Mouse (Mus musculus) cerebellum, postnatal 36 days (tissue): ENCODE results near the gene Enpp6.

ENCODE experiments used
- DNase-seq, 2 experiments: peaks; one replicate each; pipeline ENCODE4 v3.0.0; 2021 to 2022; ENCODE audit warnings: mixed read lengths in 2 of 2

Enpp6 gene

GRCm38 (mm10) chr8:46986386-46987140 lies at the start of gene Enpp6:
Enpp6 (plus strand) TSS chr8:46986887.
- DNase-seq, result no peak

- DNase-seq, result no peak
Observed at GRCm38 (mm10) chr8:46938218-46938617, 48.5 kb upstream of the Enpp6 start.

DNA sequence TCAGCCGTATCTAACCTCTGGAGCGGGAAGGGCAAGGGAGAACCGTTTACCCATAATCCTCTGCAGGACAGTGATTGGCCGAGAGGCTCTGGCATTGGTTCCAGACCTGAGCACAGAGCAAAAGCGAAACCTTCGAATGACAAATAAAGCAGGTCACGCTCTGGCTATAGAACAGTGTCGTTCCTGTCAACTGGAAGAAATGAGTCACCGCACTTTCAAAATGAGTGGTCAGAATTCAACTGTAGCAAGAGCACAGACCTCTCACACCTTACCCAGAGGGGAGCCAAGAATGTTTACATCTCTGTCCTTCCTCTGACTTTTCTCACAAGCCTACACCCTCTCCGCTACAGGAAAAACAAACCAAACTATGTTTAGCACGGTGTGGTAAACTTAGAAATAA lies 45.4 kb upstream of the Enpp6 start:
- DNase-seq, result no peak

DNA sequence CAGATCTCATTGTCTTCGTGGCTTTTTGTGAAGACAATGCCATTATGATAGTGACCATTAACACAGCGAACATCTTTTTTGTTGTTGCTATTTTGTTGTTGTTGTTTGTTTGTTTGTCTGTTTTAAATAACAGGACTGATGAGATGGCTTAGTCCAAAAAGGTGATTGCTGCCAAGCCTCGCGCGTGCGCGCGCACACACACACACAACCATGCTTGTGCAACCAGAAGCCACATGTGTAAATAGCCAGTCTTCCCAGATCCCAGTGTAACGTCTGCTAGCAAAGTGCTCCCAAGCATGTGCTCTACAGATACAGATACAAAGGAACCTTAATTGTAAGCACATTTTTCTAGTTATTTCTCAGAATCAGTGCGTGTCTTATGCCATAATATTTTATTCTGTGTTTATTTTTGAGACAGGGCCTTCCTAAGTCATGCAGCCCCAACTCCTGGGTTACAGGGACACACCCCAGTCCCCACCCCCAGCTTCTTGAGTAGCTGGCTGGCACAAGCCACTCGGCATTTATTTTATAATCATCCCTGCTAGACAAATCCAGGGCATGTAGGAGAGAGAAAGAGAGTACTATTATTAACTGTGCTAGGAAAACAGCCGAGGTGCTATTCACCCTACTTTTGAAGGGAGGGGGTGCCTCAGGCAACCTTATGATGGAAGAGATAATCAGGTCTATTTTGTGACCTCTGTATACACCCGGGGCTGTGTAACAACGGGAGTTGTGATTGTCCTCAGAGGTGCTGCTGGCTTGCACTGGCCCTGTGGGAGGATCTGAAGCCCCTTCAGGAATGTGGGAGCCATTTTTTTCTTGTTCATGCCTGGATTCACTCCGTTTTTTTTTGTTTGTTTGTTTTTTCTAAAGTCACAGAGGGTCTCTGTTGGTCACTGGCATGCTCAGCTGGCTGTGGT lies 44.7 kb upstream of the Enpp6 start:
- no peak for DNase-seq

DNA sequence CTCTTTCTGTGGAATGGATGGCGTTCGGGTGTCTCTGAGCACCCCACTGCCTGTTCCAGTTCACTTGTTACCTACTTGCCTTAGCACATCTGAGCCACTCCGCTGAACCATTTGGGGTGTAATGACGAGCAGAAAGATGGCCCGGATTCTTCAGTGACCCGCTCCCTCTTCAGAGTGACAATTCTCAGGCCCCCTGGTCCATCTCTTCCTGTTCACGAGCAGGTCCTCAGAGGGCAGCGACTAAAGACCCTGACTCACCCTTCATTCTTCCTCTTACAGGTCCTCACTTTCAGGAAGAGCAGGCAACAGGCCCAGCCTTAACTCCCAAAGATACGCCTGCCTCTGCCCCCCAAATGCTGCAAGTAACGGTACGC lies 44.0 kb upstream of the Enpp6 start:
- no peak for DNase-seq

DNA sequence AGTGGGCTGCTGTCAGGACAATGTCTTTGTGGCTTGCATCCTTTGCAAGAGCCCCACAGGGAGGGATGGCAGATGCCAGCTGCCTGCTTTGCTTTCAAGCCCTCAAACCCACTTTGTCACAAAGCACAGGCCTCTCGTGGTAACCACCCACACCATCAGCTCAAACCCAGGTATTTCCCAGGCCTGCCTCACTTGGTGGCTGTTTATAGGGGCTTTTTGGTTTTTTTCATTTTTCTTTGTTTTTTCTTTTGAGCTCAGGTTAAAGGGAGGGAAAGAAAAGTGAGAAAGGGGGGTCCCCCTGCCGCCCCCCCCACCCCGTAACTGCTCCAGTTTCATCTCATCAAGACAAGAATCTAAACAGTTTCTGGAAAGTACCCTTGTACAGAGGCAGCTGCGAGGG lies 43.4 kb upstream of the Enpp6 start:
- no peak for DNase-seq

DNA sequence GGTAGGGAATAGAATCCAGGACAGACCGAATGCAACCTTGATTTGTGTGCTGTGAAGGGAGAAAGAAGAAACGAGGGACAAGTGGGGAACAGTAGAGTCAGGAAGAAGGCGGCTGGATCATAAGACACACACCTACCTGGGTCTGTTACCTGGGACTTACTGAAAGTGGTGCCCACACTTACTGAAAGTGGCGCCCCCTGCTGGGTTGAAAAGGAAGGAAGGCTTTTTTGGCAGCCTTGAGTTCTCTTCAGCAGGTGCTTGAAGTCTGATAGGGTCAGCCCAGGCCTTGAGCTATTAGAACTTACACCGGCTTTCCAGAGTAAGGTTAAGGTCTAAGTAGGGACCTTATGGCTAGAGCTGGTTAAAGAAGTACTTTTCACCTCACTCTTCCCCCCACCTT lies 40.5 kb upstream of the Enpp6 start:
- DNase-seq, result no peak

DNA sequence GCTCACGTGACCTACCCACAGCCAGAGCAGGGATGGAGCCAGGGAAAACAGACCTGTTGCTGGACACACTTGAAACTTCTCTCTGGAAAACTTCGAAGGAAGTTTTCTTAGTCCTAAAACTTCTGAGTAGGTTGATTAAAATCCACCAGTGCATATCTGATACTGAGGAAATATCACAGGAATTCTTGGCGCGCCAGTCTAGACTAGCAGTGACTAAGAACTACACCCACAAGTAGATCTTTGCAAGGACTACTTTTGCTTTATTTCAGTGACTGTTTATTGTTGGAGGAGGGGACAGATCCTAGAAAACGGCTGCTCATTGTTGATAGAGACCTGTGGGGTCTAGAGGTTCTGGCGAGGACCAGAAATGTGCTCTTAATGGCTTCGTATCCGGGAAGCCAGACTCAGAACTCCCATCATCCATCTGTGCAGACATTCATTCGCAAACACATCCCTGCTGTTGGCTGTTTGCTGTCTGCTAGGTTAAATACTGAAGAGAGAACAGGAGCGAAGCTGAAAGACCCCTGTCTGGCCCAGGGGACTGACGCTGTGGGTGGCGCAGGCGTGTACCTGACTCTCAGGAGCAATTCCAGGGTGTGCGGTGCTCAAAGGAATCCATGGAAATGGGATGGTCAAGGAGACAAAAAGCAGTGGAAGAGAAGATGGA lies 38.5 kb upstream of the Enpp6 start:
- no peak for DNase-seq

GRCm38 (mm10) chr8:46953472-46953871 lies 33.2 kb upstream of the Enpp6 start:
- DNase-seq, result peak; percentile 64 to 75

- no peak for DNase-seq
Observed at GRCm38 (mm10) chr8:46962630-46963427, 23.9 kb upstream of the Enpp6 start.

DNA sequence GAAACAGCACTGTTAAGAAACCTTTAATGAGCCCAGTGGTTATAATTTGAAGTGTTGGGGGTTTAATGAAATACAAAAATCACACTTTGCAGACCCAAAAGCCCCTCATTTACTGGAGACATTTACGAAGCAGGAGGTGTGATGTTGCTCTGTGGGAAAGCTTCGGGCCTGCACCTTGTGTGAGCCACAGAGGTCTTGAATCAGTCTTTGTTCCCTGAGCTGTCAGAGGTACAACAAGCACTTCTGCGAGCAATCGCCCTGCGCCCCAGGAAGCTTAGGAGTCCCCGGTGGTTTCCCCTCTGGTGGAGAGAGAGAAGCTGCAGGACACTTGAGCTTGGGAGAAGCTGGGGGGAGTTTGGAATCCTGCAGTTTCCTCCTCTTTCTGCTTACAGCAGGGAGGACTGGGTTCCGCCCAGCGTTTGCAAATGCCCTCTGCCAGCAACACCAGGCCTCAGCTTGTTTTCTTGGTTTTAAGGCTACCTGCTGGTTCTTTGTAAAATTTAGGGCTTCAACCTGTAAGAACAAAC lies 23.0 kb upstream of the Enpp6 start:
- no peak for DNase-seq

DNA sequence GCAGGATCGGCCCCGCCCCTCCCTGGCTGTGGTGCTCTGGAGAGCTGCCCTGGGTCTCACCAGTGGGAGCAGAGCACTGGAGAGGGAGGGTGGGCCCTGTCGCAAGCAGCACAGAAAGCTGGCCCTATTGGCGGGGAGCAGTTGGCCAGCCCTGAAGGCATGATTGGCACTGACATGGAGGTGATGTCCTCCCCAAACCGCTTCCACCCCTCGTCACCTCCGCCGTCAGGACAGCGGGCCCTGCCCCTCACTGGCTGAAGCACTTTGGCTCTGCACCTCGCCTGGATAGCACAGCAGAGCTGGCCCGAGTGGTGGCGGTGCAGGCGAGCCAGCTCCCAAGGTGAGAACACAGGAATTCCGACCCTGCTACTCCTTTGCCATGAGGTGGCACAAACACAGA lies 20.9 kb upstream of the Enpp6 start:
- no peak for DNase-seq

DNA sequence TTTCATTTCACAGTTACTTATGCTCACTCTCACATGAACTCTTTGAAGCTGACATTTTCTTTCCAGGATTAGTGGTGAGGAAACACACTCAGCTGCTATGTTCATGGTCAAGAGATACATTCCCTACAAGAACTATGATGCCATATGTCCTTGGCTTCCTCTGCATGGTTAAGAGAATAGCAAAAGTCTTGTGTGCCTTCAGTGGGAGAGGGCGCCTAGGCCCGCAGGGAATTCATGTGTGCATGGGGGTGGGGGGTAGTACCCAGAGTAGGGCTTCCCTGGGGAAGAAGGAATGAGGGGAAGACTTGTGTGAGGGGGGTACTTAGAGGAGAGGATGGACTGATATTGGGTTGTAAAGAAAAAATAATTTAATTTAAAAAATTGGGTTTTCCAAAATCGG lies 18.0 kb upstream of the Enpp6 start:
- DNase-seq, result no peak

GRCm38 (mm10) chr8:46969386-46969785 lies 17.3 kb upstream of the Enpp6 start:
- no peak for DNase-seq

DNA sequence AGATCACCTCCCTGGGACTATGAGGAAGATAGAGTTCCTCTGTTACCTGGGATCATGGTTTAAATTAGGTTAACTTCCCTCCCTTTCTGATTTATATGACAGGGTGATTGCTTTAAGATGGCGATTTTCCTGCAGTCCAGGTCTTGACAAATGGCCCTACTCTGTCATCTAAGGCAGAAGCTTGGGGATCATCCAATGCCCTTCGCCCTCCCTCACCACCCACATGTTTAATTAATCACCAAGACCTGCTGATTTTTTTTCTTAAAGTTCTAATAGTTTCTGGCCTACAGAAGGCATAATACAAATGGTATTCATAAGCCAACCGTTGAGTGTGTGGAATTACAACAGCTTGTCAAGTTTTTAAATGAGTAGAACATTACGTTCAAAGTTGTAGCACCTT lies 9.3 kb upstream of the Enpp6 start:
- no peak for DNase-seq

DNA sequence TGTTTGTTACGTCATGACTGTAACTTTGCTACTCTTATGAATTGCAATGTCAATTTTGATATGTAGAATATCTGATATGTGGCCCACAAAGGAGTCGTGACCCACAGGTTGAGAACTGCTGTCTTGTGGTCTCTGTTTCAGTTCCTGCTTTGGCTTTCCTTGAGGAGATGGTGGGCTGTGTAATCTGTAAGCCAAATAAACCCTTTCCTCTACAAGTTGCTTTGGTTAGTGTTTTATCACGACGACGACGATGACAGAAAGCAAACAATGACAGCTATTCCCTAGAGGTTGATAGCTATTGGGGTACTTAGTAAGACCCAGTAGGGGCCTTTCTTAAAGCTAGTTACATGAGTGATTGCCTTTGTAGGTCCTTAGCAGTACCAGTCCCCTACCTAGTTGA lies 4.5 kb upstream of the Enpp6 start:
- DNase-seq, result no peak

DNA sequence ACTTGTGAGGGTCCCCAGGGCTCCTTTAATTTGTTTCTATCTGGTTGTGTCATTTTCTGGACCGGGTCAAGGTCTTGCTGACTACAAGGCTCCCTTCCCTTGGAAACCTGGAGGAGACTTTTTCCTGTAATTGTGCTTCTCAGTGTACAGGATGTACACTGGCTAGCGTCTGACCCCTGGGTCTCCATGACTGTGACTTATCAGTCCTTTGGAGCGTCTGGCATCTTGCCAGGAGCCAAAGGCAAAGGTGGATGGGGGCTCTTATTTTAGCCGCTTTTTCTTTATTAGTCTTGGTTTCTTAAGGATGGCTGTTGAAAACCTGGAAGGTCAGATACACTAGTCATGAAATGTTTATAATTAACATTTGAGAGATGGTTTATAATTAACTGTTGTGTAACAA lies 3.9 kb upstream of the Enpp6 start:
- no peak for DNase-seq

GRCm38 (mm10) chr8:46984647-46985046 lies 2.0 kb upstream of the Enpp6 start:
- no peak for DNase-seq

DNA sequence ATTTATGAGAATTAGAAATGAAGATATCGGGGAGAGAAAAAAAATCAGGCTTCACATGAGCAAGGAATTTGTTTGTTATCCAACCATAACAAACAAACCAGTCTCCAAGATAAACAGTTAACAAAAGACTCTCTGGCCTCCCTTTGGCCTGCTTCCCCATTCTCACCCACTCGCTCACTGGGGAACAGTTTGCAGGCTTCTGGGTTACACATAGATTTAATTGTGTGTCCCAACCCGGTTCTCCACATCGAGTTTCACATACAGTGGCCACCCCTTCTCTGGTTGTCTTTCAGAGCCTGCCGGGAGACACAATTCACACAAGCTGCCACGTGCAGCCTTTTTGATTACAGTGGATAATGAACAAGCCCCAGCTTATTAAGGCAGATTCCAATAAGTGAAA lies 1.7 kb downstream of the Enpp6 start:
- no peak for DNase-seq

GRCm38 (mm10) chr8:46991081-46991480 lies 4.4 kb downstream of the Enpp6 start:
- no peak for DNase-seq

DNA sequence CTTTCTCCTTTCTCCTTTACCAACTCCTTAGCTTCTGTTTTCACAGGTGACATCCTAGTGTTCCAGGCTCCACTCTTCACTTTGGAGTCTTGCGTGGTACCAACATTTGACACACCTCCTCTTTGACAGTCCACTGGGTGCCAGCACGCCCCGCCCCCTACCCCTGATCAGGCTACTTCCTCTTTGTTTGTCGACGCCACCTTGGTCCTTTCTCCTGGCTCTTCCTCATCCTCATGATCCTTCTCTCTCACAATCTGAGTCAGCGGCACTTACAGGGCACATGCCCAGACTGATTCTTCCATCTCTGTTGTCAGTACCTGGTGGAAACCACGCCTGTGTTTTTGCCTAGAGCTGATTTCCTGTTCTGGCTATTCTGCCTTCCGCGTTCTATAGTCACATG lies 5.9 kb downstream of the Enpp6 start:
- DNase-seq, result no peak

DNA sequence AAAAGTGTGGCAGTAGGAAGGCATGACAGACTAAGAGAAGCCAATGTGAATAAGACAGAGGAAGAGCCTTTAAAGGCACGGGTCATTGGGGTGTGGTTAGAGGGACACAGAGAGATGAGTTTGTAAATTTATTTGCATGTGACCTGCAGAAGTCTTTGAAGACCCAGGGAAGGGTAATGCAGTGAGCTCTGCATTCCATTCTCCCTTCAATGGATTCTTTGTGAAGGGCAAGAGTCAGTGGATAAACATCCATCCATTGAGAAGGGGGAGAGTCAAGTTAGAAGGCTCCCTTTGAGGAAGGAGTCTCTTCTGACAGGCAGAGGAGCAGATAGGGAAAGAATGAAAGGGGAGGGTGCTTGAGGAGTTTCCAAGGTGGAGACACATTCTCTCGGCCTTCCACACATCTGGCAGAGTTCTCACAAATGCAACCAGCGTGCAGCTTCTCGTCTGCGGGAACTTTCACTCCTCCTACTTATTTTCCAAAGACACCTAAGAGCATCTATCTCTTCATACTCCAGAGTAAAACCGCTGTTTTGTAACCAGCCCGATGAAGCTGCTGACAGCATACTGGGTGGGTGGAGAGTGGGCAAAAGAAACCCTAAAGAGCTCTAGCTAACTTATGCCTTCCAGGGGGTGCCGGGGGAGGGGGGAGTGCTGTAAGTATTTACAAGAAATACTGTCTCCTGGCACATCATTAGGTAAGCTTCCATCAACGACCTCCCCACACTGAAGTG lies 9.4 kb downstream of the Enpp6 start:
- DNase-seq, result no peak
